Mouse (Mus musculus) telencephalon, adult 2 months (tissue): ENCODE measurements around the gene Cd300lg.

Experiments used
- DNase-seq: peaks from one replicate; pipeline ENCODE4 v3.0.0-alpha.2; 2011; ENCODE audit warnings: low read depth, low spot score

Gene Cd300lg

DNA sequence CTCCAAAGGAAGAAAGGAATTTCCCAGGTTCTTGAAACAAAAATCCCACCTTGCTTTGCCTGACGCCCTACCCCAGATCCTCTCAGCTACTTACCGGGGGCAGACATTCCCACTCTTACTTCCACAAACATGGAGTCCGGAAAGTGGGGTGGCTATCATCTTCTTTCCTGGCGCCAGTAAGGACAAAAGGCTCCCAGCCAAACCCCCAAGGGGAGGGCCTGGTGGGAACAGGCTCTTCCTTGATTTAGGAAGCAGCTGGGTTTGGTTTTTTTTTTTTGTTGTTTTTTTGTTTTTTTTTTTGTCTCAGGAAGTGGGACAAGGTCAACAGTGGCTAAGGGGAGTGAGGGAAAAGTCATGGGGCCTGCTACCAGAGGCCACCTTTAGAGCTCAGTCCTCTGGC, 10.2 kb downstream of the Cd300lg start:
- DNase-seq = no peak

DNA sequence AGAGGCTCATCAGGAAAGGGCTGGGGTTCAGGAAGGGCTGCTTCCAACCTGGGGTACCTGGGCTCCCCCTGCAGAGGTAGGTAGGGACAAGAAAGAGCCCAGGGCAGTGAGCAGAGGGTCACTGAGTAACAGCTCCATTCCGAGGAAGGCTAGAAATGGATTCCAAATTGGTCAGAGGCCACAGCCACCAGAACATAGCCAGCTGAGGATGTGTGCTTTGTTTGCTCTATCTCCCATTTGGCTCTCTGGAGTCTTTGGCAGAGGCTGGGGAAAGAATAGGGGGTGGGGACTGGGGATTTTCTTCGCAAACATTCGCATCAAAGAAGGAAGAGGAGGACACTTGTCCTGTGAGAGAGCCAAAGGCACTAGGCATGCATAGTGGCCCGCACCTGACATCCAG, 10.6 kb downstream of the Cd300lg start:
- no peak for DNase-seq

DNA sequence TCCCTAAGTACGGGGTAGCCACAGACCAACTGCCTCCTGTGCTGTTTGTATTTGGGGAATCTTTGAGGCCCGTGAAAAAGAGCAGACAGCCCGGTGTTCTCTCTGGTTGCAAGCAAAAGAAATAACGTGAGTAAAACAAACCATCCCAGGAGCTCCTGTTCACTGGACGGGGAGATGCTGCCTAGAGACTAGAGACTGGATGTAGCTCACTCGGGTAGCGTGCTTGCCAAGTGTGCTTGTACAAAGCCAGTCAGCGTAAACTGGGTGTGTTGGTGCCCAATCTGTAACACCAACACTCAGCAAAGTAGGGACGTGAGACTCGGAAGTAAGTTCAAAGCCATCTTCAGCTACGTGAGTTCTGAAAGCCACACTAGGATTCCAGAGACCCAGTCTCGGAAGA, 11.4 kb downstream of the Cd300lg start:
- no peak for DNase-seq

GRCm38 (mm10) chr11:102053183-102053582, 11.9 kb downstream of the Cd300lg start:
- no peak for DNase-seq

GRCm38 (mm10) chr11:102053847-102054246, 12.5 kb downstream of the Cd300lg start:
- DNase-seq = no peak

DNA sequence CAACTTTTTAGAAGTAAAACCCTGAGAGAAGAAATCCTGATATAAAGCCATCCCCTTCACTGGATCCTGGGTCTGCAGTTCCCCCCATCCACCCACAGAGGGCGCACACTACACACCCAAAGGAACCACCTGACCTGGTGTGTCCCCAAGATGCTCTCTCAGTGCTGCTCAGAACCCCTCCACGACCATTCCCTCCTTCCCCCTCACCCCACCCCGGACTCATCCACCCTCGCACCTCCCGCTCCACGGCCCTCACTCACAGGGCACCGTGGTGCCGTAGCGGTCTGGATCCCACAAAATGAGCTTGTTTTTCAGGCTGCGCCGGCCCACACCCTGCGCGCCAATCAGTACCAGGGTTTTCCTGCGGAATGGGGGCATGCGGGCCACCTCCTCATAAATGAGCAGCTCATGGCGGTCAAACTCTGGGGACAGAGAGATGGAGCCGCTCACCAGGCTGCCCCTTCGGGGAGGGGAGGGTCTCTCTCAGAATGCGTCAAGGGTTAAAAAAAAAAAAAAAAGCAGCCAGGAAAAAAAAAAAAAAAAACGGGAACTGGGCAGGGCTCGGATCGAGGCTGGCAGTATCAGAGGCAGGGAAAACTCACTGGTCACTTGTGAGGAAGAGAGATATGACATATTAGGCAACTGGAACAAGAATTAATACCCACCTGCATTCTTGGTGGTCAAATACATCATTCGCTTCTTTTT, 20.1 kb downstream of the Cd300lg start:
- peak; percentile 49 for DNase-seq

DNA sequence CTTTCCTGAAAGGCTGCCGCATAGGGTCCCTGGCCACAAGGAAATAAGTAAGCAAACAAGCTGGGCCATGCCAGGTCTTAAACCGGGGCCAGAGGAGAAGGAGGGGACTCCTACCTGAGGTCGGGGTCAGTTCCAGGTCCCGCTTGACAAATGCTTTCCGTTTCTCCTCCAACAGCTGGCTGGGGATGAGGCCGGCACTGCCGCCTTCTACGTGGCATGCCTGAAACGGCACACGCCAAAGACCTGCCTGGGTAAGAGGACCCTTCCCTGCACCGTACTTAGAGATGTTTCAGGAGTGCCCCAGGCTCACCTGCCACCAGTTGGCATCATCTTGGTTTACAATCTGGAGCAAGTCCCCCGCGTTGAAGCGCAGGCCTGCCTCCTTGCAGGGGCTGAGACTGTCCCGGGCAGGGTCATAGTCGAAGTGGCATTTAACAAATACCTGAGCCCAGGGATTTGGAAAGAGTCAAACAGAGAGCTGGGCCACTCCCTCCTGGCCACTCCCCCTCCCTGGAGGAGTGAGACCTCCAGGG, 20.7 kb downstream of the Cd300lg start:
- no peak for DNase-seq

DNA sequence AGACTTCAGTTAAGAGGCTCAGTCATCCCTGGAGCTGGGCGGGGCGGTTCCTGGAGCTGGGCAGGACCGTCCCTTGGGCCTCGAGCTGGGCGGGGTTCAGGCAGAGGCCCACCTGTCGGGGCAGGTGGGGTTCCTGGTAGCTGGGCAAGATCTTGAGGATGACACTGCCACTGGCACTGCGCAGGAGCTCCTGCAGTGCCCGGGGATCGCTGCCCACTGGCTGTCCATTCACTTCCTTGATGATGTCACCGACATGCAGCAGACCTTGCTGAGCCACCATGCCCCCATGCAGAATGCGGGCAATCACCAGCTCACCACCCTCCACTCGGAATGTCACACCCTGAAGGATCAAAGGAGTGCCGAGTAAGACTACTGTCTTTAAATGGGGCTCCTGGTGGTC, 21.8 kb downstream of the Cd300lg start:
- no peak for DNase-seq

GRCm38 (mm10) chr11:102068969-102069368, 27.7 kb downstream of the Cd300lg start:
- DNase-seq = no peak

GRCm38 (mm10) chr11:102069633-102070032, 28.3 kb downstream of the Cd300lg start:
- peak; percentile 24 for DNase-seq

DNA sequence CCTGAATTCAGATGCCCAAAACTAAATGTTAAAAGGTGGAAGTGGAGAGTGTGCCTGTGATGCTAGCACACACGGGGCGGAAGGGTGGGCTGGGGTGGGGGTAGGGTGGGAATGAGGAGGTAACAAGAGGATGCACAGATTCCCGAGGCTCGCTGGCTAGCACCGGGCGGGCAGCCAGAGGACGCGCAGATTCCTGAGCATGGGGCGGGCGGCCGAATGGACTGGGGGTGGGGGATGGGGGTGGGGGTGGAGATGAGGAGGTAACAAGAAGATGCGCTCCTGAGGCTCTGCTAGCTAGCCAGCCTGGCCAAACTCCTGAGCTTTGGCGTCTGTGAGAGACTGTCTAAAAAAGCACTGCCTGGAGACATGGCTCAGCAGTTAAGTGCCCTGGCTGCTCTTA, 29.1 kb downstream of the Cd300lg start:
- no peak for DNase-seq

- DNase-seq = no peak
Observed at GRCm38 (mm10) chr11:102072729-102073128, 31.4 kb downstream of the Cd300lg start.

- no peak for DNase-seq
Observed at GRCm38 (mm10) chr11:102073722-102074121, 32.4 kb downstream of the Cd300lg start.

- peak; percentile 43 for DNase-seq
Observed at GRCm38 (mm10) chr11:102082322-102082721, 41.0 kb downstream of the Cd300lg start.

- DNase-seq = no peak
Observed at GRCm38 (mm10) chr11:102083193-102083592, 41.9 kb downstream of the Cd300lg start.

DNA sequence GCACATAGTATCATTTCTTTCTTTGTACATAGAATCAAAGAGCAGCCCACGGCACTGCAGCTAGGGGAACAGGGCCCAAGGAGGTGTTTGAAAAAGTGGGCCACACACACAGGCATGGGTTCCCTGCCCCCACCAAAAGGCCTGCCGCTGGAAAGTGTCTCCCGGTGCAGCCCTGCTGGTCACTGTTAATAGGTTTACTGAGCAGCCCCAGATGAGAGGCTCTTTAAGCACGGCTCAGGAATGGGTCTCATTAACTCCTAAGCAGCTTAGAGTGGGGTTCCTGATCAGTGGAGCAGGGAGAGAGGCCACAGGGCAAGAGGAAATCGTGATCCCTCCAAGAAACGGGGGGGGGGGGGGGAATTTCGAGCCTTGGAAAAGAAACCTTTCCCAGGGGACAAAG, 42.9 kb downstream of the Cd300lg start:
- DNase-seq = no peak

GRCm38 (mm10) chr11:102086331-102086730, 45.0 kb downstream of the Cd300lg start:
- peak; percentile 84 for DNase-seq

DNA sequence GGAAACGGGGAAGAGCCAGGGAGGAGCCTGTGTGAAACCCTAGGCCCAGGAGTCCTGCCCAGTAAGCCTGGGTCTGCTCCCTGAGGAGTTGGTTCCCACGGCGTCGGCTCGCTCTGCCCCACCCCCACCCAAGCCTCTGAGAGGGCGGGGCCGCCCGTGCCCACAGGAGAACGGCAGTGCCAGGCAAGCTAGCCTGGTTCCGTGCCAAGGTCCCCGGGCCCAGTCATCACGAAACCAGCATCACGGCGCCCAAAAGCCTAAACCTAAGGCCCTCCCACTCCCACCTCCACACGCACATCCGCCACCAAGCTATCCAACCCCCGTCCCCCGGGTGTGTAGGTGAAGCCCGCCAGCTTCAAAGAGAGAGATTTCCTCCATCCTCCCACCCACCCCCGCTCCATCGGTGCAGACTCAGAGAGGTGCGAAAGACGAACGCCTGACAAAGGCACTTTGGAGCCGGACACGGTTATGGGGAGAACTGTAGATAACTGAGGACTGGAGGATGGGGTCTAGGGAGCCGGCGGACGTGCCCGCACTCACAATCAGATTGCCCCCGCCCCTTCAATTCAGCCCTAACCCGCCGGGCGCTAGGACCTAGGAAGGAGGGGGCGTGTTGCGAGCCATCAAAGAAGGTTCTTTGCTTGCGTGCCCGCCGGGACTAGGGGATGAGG, 45.9 kb downstream of the Cd300lg start:
- peak; percentile 82 for DNase-seq

- peak; percentile 73 for DNase-seq
Observed at GRCm38 (mm10) chr11:102087931-102088898, 46.9 kb downstream of the Cd300lg start, which contains the start of gene Mpp2. Gene Mpp2 (minus strand): TSS chr11:102088515.

GRCm38 (mm10) chr11:102089088-102089808, 47.9 kb downstream of the Cd300lg start:
- DNase-seq = peak; percentile 63

GRCm38 (mm10) chr11:102095676-102096075, 54.4 kb downstream of the Cd300lg start:
- DNase-seq = no peak
